Mouse (Mus musculus) frontal cortex, adult (tissue): ENCODE data around the gene Lypd8.

Experiments
- ATAC-seq: cut with Nextera tagmentation; 2 replicates; pipeline ENCODE4 v1.9.2; 2017; ENCODE audit warnings: mild to moderate bottlenecking, moderate library complexity, mixed read lengths; ENCODE audit not compliant: low TSS enrichment

Gene Lypd8

GRCm38 (mm10) chr11:58399985-58400645 lies 21.3 kb downstream of the Lypd8 start:
- no peak for ATAC-seq

GRCm38 (mm10) chr11:58400655-58401054 lies 21.8 kb downstream of the Lypd8 start:
- no peak for ATAC-seq

- no peak for ATAC-seq
Measured at GRCm38 (mm10) chr11:58408066-58408465, 29.2 kb downstream of the Lypd8 start.

- ATAC-seq: no peak
Measured at GRCm38 (mm10) chr11:58418336-58418735, 39.5 kb downstream of the Lypd8 start.

GRCm38 (mm10) chr11:58420815-58421214 lies 42.0 kb downstream of the Lypd8 start, which contains the start of gene 1810065E05Rik:
1810065E05Rik (plus strand) TSS chr11:58421111.
- ATAC-seq: no peak

GRCm38 (mm10) chr11:58432259-58432658 lies 53.4 kb downstream of the Lypd8 start, which contains the start of gene Gm12253:
Gm12253 (plus strand) TSS chr11:58432559.
- ATAC-seq: no peak

- no peak for ATAC-seq
Measured at GRCm38 (mm10) chr11:58437866-58438265, 59.0 kb downstream of the Lypd8 start.
